Mouse (Mus musculus) forebrain, embryonic 12.5 days (tissue): ENCODE measurements at regions not wholly inside any gene's neighbourhood (a gene's known extent, or its start where the extent isn't known, plus 50 kb on each side); places are given as distances from the start of the nearest gene placed in this dataset.
"Not testable (repeated sequence)": the region's sequence is repeated elsewhere in the genome, so short reads cannot be mapped to it uniquely, and the experiment has no call there.

Experiments used
- ATAC-seq: fragments of 200-750 bp; cut with Nextera tagmentation; 2 replicates; pipeline ENCODE4 v1.8.0; 2017; ENCODE audit warnings: moderate TSS enrichment; ENCODE audit not compliant: low FRiP score
- H3K27ac ChIP-seq: fragments of 300-500 bp; sonication (generic); 2 replicates; pipeline ENCODE4 v1.5.1; 2016; ENCODE audit warnings: mild to moderate bottlenecking
- H3K27me3 ChIP-seq: fragments of 300-500 bp; sonication (generic); 2 replicates; pipeline ENCODE4 v1.6.1; 2016; ENCODE audit warnings: mild to moderate bottlenecking
- H3K36me3 ChIP-seq: fragments of 300-500 bp; sonication (generic); replicated peaks from 2 replicates; pipeline ENCODE4 v1.6.1; 2016; ENCODE audit warnings: mild to moderate bottlenecking
- H3K4me1 ChIP-seq: fragments of 300-500 bp; sonication (generic); 2 replicates; pipeline ENCODE4 v1.6.1; 2016
- H3K4me2 ChIP-seq: fragments of 300-500 bp; sonication (generic); 2 replicates; pipeline ENCODE4 v1.6.1; 2016; ENCODE audit warnings: mild to moderate bottlenecking, moderate library complexity
- H3K4me3 ChIP-seq: fragments of 300-500 bp; sonication (generic); replicated peaks from 2 replicates; pipeline ENCODE4 v1.5.1; 2016; ENCODE audit warnings: mild to moderate bottlenecking
- H3K9ac ChIP-seq: fragments of 300-500 bp; sonication (generic); 2 replicates; pipeline ENCODE4 v1.6.1; 2016; ENCODE audit warnings: mild to moderate bottlenecking
- H3K9me3 ChIP-seq: fragments of 300-500 bp; sonication (generic); 2 replicates; pipeline ENCODE4 v1.6.1; 2016
- WGBS: fragments of 180-500 bp; shearing (Covaris S2); methylation state at CpG from one replicate; pipeline ENCODE4 v1.1.7; 2016; 5-methylcytosine and 5-hydroxymethylcytosine counted together

DNA sequence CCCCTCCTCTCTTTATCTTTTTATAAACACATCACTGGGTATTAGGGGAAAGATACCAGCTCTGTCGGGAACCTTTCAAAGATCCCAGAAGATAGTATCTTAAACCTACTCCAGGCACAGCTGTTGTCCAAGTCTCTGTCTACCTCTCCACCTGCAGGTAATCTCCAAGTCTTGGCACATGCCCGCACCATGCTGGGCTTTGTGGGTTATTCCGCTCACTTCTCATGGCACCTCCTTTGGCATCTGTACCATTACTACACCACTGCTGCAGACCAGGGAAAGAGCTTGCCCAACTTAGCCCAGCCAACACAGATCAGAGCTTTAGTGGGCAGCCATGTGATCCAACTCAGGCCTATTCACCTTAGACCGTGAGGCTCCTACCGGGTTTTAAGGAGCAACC, 127.0 kb upstream of the Arid1b start:
- Histone ChIP-seq H3K36me3 (no peaks in the 10 kb centered on the region), H3K9me3 (no peaks in the 10 kb centered on the region), H3K27me3 (no peaks in the 10 kb centered on the region), H3K4me1 (peaks cover 20% of the 10 kb centered on the region), H3K9ac (no peak overlapping the region), H3K4me3 (no peak overlapping the region), H3K27ac (no peak overlapping the region), H3K4me2 (no peak overlapping the region)
- ATAC-seq = no peak
- 96% methylated on average over 5 of the region's 5 CpGs for WGBS

DNA sequence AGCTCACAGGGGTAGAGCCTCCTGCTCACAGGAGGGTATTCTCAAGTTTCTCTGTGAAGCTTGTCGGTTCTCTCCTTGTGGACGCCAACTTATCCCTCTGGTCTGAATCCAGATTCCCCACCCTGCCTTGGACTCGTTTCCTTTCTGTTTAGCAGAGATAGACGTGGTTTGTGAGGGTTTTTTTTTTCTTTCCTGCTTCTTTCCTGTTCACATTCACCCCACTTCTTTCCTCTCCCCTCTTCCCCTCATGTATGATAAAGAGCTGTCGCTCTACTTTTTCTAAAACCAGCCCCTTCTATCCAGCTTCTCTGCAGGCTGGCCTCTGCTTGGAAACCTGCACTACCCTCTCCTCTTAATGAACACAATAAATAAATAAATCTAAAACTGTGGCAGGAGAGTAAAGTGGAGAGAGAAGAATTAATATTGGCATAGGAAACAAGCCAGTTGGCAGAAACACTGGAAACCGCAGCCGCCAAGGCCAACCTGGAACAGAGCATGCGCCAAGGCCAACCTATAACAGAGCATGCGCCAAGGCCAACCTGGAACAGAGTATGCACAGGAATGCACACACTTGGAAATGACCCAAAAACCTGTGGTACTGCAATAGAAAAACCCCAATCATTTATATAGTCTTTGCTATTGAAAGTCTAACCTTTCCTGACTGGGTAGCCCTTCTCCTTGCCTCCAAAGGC, 126.2 kb upstream of the Arid1b start:
- no peak overlapping the region for H3K27ac ChIP-seq
- H3K36me3 ChIP-seq = no peaks in the 10 kb centered on the region
- no peak overlapping the region for H3K9ac ChIP-seq
- H3K4me2 ChIP-seq = no peak overlapping the region
- 91% methylated on average over 9 of the region's 9 CpGs for WGBS
- ATAC-seq = no peak
- H3K4me3 ChIP-seq = no peak overlapping the region
- peaks cover 20% of the 10 kb centered on the region for H3K4me1 ChIP-seq
- H3K9me3 ChIP-seq = no peaks in the 10 kb centered on the region
- no peaks in the 10 kb centered on the region for H3K27me3 ChIP-seq

DNA sequence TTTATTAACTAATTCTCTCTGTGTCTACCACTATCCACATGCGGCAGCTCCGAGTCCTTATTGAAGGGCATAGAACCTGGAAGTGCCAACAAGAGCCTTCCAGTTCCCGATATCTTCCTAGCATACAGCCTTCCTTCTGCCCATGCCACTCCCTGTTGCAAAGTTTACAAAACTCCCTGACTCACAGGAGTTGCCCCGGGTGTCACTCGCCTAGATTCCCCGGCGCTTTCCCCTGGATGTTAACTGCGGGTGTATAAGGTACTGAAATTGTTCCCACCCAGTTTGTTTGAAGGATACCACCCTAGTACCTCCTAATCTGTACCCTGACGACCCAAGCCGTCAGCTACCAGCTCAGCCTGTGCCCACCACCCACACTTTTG, 125.7 kb upstream of the Arid1b start:
- peaks cover 20% of the 10 kb centered on the region for H3K4me1 ChIP-seq
- no peaks in the 10 kb centered on the region for H3K27me3 ChIP-seq
- no peak overlapping the region for H3K4me2 ChIP-seq
- H3K9ac ChIP-seq = no peak overlapping the region
- ATAC-seq = no peak
- no peak overlapping the region for H3K27ac ChIP-seq
- WGBS = 95% methylated on average over 10 of the region's 10 CpGs
- no peaks in the 10 kb centered on the region for H3K36me3 ChIP-seq
- no peaks in the 10 kb centered on the region for H3K9me3 ChIP-seq
- no peak overlapping the region for H3K4me3 ChIP-seq

DNA sequence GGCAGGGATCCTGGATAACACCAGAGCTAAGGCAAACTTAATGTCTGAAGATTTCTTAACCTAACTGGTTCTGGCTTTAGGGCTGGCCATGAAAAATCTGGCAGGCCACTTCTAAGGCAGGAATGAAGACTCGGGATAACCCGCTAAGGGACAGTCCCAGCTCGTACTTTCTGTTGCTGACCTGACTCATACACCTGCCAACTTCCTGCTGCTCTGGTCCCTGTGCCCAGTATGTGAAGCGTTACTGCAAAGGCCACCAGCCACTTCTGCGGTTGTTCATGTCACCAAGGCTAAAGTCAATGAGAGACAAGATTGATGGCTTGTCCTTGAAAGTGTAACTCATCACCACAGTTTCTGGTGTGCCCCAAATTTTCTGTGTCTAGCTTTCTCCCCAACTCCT, 125.3 kb upstream of the Arid1b start:
- H3K4me1 ChIP-seq = peaks cover 20% of the 10 kb centered on the region
- H3K4me3 ChIP-seq = no peak overlapping the region
- no peak overlapping the region for H3K27ac ChIP-seq
- ATAC-seq = no peak
- 88% methylated on average over 5 of the region's 5 CpGs for WGBS
- no peaks in the 10 kb centered on the region for H3K9me3 ChIP-seq
- H3K4me2 ChIP-seq = no peak overlapping the region
- no peaks in the 10 kb centered on the region for H3K27me3 ChIP-seq
- H3K9ac ChIP-seq = no peak overlapping the region
- H3K36me3 ChIP-seq = no peaks in the 10 kb centered on the region

DNA sequence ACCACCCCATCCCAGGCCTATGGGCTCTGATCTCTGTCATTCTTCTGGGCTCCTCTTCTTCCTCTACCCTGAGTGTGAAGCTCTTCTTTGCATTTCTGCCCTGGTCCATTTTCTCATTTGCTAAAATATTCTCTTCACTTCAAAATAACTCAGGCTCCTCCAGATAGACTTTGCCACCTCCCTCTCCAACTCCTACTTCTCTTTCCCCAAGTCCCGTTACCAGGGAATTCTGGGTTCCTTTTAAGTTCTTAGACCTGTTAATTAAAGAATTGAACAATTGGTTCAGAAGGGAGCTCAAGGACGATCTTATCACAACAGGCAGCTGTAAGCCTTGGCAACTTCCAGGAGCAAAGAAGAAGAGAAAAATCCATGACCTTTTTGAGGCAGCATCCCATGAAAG, 122.9 kb upstream of the Arid1b start:
- no peaks in the 10 kb centered on the region for H3K36me3 ChIP-seq
- H3K27ac ChIP-seq = no peak overlapping the region
- ATAC-seq = no peak
- H3K9ac ChIP-seq = no peak overlapping the region
- no peaks in the 10 kb centered on the region for H3K27me3 ChIP-seq
- H3K4me1 ChIP-seq = peaks cover 4% of the 10 kb centered on the region
- WGBS = 39% methylated on average over 2 of the region's 2 CpGs
- no peak overlapping the region for H3K4me2 ChIP-seq
- H3K9me3 ChIP-seq = no peaks in the 10 kb centered on the region
- H3K4me3 ChIP-seq = no peak overlapping the region

DNA sequence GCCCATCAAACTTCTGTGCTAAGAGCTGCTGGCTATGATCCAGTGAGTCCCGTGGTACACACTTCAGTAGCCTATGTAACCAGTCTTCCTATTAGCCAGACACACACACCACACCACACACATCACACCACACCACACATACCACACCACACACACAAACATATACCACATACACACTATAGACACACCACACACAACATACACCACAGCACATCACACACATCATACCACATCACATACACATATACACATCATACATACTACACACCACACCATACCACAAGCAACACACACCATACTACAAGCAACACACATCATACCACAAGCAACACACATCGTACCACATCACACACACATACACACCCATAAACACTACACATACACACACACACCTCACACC, 119.7 kb upstream of the Arid1b start:
- H3K4me1 ChIP-seq = no peaks in the 10 kb centered on the region
- no peaks in the 10 kb centered on the region for H3K36me3 ChIP-seq
- H3K27ac ChIP-seq = no peak overlapping the region
- no peaks in the 10 kb centered on the region for H3K9me3 ChIP-seq
- H3K27me3 ChIP-seq = no peaks in the 10 kb centered on the region
- WGBS = 88% methylated on average over 2 of the region's 2 CpGs
- H3K4me3 ChIP-seq = no peak overlapping the region
- no peak overlapping the region for H3K4me2 ChIP-seq
- ATAC-seq = no peak
- H3K9ac ChIP-seq = no peak overlapping the region

DNA sequence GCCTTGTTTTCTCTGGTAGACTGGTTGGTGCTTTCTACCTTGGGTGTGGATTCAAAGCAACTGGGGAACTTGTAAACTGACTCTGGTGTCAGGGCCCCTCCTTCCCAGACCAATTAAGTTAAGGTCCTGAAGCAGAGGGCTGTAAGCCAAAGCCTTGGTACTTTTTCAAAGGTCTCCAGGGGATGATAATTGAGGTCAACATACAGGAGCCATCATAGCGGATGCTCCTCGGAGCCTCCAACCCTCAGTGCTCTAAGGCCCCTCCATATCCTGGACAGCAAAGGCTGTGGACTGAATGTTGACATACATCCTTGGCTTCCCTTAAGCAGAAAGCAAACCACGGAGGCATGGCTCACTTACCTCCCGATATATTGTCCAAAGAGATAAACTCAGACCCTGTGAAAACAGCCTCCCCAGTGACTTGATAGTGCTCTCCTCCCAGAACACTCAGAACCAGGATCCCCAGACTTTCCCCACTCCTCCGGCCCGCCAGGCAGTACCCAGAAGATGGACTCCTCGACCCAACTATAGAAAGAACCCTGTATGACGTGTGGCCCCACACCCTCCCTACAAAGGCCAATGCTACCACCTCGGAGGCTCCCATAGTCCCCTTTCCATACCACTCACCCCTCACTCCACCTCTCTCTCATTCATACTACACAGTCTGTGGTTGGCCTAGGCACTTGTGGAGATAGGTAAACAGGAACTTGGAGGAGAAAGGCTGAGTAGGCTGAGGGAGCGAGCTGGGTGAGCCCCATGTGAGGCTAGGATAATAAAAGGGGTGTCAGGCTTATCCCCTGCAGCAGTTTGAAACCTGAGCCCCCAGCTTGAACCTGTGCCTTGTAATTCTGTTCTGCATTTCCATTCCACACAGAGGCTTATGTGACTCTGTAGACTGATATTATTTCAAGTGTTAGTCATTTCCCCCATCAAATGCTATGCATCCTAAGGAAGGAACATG, 118.8 kb upstream of the Arid1b start:
- no peak for ATAC-seq
- H3K9me3 ChIP-seq = no peaks in the 10 kb centered on the region
- H3K27ac ChIP-seq = no peak overlapping the region
- no peak overlapping the region for H3K4me2 ChIP-seq
- 82% methylated on average over 10 of the region's 10 CpGs for WGBS
- no peak overlapping the region for H3K4me3 ChIP-seq
- no peaks in the 10 kb centered on the region for H3K36me3 ChIP-seq
- H3K27me3 ChIP-seq = no peaks in the 10 kb centered on the region
- H3K9ac ChIP-seq = no peak overlapping the region
- H3K4me1 ChIP-seq = no peaks in the 10 kb centered on the region

DNA sequence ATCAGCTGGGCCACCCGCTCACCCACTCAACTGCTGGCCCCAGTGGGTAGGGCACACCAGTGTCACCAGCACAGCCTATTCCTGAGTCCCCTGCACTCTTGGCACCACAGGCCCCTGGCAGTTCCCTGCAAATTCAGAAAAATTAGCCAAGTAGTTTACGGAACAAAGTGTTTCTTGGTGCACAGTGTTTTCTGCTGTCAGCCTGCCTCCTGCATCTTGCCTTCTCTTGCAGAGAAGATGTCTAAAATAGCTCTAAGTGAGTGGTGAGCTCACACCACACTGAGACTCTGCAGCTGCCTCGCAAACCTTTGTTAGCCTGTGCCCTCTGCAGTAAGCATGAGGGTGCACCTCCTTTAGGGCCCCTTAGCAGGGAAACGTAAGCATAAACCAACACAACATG, 117.7 kb upstream of the Arid1b start:
- no peaks in the 10 kb centered on the region for H3K4me1 ChIP-seq
- no peak overlapping the region for H3K4me3 ChIP-seq
- 89% methylated on average over 4 of the region's 4 CpGs for WGBS
- no peaks in the 10 kb centered on the region for H3K27me3 ChIP-seq
- H3K27ac ChIP-seq = no peak overlapping the region
- ATAC-seq = no peak
- no peaks in the 10 kb centered on the region for H3K9me3 ChIP-seq
- no peak overlapping the region for H3K4me2 ChIP-seq
- H3K9ac ChIP-seq = no peak overlapping the region
- H3K36me3 ChIP-seq = no peaks in the 10 kb centered on the region

DNA sequence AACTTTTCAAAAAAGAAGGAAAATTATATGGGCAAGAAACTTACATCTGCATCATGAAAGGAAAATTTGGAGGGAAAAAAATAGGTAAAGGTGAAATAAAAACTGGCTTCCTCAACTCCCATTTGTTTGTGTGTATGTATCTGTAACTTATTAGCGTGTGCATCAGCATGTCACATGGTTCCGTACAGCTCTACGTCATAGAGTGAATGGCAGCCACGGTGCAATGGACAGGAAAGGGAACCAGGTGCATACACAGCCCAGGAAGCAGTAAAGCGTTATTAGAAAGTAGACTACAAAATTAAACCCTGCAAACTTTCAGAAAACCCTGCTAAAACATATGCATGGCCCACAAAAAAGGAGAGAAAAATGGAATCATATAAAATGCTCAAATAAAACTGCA, 112.7 kb upstream of the Arid1b start:
- WGBS = 88% methylated on average over 5 of the region's 5 CpGs
- no peak overlapping the region for H3K9ac ChIP-seq
- no peak overlapping the region for H3K4me3 ChIP-seq
- no peak overlapping the region for H3K27ac ChIP-seq
- H3K36me3 ChIP-seq = no peaks in the 10 kb centered on the region
- no peaks in the 10 kb centered on the region for H3K4me1 ChIP-seq
- no peaks in the 10 kb centered on the region for H3K9me3 ChIP-seq
- no peak for ATAC-seq
- no peak overlapping the region for H3K4me2 ChIP-seq
- no peaks in the 10 kb centered on the region for H3K27me3 ChIP-seq

DNA sequence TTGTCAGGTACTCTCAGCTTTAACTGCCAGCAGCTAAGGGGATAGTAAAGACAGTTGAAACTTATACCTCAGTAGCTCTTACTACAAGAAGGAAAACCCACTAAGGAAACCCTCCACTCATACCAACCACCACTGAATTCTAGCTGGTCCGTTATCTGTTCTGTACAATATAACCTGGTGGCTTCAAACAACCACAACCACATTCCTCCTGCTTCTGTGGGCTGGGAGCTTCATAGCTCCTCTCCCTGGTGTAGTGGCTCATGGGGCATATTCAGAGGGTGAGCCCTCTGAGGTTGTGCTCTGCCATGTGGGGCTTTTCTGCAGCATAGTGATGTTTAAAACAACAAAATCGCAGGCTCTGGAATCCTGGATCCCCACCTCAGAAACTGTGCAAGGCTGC, 110.0 kb upstream of the Arid1b start:
- Histone ChIP-seq H3K4me2 (no peak overlapping the region), H3K9ac (no peak overlapping the region), H3K4me3 (no peak overlapping the region), H3K27ac (no peak overlapping the region), H3K9me3 (no peaks in the 10 kb centered on the region), H3K36me3 (no peaks in the 10 kb centered on the region), H3K27me3 (no peaks in the 10 kb centered on the region), H3K4me1 (no peaks in the 10 kb centered on the region)
- WGBS = 88% methylated on average over 2 of the region's 2 CpGs
- ATAC-seq = no peak

DNA sequence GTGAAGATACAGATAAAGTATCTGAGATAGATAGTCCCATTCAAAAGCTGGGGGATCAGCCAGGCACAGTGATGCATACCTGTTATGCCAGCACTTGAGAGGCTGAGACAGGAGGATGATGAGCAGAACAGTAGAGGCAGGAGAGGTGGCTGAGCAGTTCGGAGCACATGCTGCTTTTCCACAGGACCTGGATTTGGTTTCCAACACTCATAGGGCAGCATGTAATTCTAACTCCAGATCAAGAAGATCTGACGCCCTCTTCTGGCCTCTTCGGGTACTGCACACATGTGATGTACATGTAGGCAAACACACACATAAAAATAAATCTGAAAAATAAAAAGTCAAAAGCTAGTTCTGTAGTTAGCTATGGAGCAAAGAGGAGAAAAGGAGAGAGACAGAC, 109.4 kb upstream of the Arid1b start:
- no peaks in the 10 kb centered on the region for H3K9me3 ChIP-seq
- no peaks in the 10 kb centered on the region for H3K4me1 ChIP-seq
- H3K36me3 ChIP-seq = no peaks in the 10 kb centered on the region
- no peak overlapping the region for H3K27ac ChIP-seq
- 72% methylated on average over 3 of the region's 3 CpGs for WGBS
- no peaks in the 10 kb centered on the region for H3K27me3 ChIP-seq
- no peak for ATAC-seq
- no peak overlapping the region for H3K4me2 ChIP-seq
- no peak overlapping the region for H3K9ac ChIP-seq
- no peak overlapping the region for H3K4me3 ChIP-seq

DNA sequence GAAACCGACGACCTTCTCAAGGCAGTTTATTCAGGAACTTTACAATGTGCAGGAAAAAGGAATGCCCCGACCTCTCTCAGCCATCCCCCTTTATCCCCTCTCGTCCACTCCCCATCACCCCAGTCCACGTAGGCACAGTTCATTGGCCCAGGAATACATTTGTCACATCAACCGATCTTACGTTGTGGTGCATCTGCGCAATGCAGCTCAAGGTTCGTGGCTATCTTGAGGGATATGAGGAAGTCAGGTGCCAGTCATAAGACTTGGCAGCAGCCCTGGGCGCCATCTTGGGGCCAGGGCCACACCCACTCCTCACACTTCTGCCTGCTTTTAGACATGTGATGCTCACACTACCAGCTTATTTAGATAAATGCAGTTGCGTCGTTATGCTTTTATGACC, 106.8 kb upstream of the Arid1b start:
- ATAC-seq = not testable (repeated sequence)

DNA sequence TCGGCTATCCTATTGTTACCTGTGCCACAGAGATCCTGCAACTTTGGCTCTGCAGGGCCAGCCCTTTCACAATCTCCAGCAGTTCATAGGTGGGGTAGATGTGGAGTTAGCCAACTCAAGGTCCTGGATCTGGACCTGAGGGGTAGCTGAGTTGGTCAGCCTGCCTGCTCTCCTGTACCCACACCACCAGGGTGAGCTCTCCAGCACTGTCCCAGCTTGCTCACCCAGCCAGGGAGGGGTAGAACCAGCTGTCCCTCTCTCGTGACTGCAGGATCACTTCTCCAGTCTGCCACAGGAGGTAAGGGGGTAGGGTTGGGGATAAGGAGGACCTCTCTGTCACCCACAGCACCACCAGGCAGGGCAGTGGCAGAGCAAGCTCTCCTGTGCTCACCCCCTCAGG, 104.6 kb upstream of the Arid1b start:
- no peak overlapping the region for H3K27ac ChIP-seq
- H3K9ac ChIP-seq = no peak overlapping the region
- ATAC-seq = no peak
- H3K4me2 ChIP-seq = no peak overlapping the region
- 0 out of 2 replicates have a peak, but pooled peaks cover 3% of the 10 kb centered on the region for H3K27me3 ChIP-seq
- WGBS = 75% methylated on average over 2 of the region's 2 CpGs
- no peaks in the 10 kb centered on the region for H3K4me1 ChIP-seq
- no peaks in the 10 kb centered on the region for H3K36me3 ChIP-seq
- no peak overlapping the region for H3K4me3 ChIP-seq
- no peaks in the 10 kb centered on the region for H3K9me3 ChIP-seq

More for the DNA sequence above, 106.8 kb upstream of the Arid1b start:
- H3K4me2 ChIP-seq, H3K4me1 ChIP-seq, H3K9ac ChIP-seq, H3K27ac ChIP-seq, H3K36me3 ChIP-seq, H3K9me3 ChIP-seq, H3K27me3 ChIP-seq, H3K4me3 ChIP-seq: not testable (repeated sequence)
- 92% methylated on average over 12 of the region's 12 CpGs for WGBS
